Mouse (Mus musculus): ENCODE results near the gene Lamc1. TPM values are rescaled to one million over a fixed set of nuclear protein-coding genes. Genes with fewer than 3 reads are reported as not detected.

Gene Lamc1
- total and polyA plus RNA-seq, 2 experiments from 2014 or later = 9.8 to 42.4 TPM

DNA sequence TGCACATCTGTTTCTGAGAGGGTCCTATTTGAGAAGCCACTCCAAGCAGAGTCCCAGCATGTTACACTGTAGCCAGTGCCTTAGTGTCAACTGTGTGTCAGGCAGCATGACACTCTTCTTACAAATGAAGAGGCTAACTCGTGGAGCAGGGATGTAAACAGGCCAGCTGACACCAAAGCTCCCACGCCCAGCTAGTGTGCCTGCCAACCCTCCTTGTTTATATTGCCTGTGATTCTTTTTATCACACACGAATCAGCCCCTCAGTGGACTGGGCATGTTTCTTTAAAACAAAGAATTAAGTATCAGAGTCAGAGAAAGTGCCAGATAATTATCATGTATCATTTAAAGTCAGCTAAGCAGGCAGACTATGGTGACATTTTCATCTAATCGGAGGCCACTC, 104.7 kb downstream of the Lamc1 start:
- no peaks in the 10 kb centered on the region for H3K4me1 ChIP-seq (ENCODE audit: insufficient read depth)
- DNase-seq = no peak
- no peaks in the 10 kb centered on the region for H3K27me3 ChIP-seq (ENCODE audit: insufficient read depth, low read length)
- no peak overlapping the region for H3K4me3 ChIP-seq (ENCODE audit: low read depth, low read length)
- WGBS = 54% methylated on average over 4 of the region's 4 CpGs
- peaks cover 70% of the 10 kb centered on the region for H3K36me3 ChIP-seq (ENCODE audit: insufficient read depth)
- no peak overlapping the region for H3K4me2 ChIP-seq (ENCODE audit: low read depth)
- H3K9ac ChIP-seq = no peak overlapping the region
- no peak for ATAC-seq
- no peaks in the 10 kb centered on the region for H3K9me3 ChIP-seq (ENCODE audit: low read length)
- H3K27ac ChIP-seq (ENCODE audit: low read depth, low read length) = no peak overlapping the region
- no peak for TF ChIP-seq CTCF (IDR thresholded peaks at IDR 0.05; ENCODE audit: low read depth)

DNA sequence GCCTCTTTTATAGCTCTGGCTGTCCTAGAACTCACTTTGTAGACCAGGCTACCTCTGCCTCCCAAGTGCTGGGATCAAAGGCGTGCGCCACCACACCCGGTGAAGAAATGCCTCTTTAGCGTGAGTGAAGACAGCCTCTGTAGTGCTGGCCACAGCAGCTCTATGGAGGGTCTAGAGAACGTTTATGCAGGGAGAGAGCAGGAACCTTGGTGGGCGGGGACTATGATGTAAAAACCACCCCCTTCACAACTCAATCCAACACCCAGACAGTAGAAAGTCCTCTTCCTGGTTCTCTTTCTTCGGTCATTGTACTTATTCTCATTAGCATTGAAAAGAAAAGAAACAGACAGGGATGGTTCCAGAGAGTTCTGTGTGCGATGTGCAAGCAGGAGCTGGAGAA, 105.5 kb downstream of the Lamc1 start:
- Histone ChIP-seq H3K9me3 (ENCODE audit: low read length) (no peaks in the 10 kb centered on the region), H3K9ac (no peak overlapping the region), H3K4me1 (ENCODE audit: insufficient read depth) (no peaks in the 10 kb centered on the region), H3K27ac (ENCODE audit: low read depth, low read length) (no peak overlapping the region), H3K4me2 (ENCODE audit: low read depth) (no peak overlapping the region), H3K36me3 (ENCODE audit: insufficient read depth) (peaks cover 63% of the 10 kb centered on the region), H3K27me3 (ENCODE audit: insufficient read depth, low read length) (no peaks in the 10 kb centered on the region), H3K4me3 (ENCODE audit: low read depth, low read length) (no peak overlapping the region)
- DNase-seq (no peak), ATAC-seq (no peak)
- 89% methylated on average over 8 of the region's 8 CpGs for WGBS
- TF ChIP-seq CTCF (IDR thresholded peaks at IDR 0.05; ENCODE audit: low read depth) = no peak

DNA sequence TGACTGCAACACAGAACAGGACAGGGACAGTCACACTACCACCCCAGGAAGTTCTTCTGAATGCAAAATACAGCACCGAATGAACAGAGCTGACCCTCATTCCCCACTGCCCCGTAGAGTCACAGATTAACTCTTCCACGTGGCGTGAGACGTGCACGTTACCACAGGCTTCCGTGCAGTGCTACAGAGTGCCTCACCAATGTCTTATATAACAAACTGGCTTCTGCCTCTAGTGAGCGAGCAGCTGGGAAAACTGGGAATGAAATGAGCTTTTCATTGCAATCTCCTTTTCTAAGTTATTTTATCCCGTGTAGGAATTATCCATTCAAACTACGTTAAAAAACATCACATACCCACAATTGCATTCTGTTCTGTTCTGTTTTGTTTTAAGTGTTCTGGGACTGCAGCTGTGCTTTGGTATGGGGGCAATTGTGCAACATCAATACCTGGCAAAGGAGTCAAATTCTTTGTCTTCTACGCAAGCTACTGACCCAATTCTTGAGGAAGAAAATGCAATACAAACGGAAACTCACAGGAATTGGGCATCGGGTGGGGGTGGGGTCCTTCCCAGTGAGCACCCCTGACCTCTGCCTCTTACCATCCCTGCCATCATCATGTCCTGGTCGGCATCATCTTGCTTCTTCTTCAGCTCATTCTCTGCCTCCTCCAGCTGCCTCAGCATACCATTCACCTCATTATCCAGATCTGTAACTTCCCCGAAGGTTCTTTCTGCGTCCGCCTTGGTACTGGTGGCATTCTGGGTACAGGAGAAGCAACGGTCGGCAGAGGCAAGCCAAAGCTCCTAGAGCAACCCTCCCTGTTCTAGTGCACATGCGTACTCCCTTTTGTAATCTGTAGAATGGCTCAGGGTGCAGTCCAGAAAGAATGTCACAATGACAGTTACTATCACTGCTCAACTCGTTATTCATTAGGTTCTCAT, 106.5 kb downstream of the Lamc1 start:
- WGBS = 80% methylated on average over 21 of the region's 21 CpGs
- peaks cover 67% of the 10 kb centered on the region for H3K36me3 ChIP-seq (ENCODE audit: insufficient read depth)

DNA sequence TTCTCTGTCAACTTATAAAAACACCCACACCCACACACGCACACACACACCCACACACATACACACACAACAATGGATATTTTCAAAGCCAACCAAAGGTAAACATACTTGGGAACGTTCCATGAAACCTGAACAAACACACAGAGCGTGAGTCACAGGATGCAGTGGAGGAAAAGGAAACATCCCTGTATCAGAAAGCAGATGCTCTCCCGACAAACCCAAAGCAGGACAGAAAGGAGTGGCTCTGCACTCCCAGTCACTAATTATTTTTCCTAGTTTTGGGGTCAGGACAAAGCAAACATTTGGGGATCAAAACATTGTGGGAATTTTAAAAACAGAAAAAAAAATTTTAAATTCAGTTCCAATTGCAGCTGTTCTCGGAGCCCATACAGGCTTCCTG, 108.3 kb downstream of the Lamc1 start:
- Histone ChIP-seq H3K9me3 (ENCODE audit: low read length) (no peaks in the 10 kb centered on the region), H3K9ac (no peak overlapping the region), H3K4me3 (ENCODE audit: low read depth, low read length) (no peak overlapping the region), H3K4me1 (ENCODE audit: insufficient read depth) (no peaks in the 10 kb centered on the region), H3K36me3 (ENCODE audit: insufficient read depth) (peaks cover 69% of the 10 kb centered on the region), H3K4me2 (ENCODE audit: low read depth) (no peak overlapping the region), H3K27me3 (ENCODE audit: insufficient read depth, low read length) (no peaks in the 10 kb centered on the region), H3K27ac (ENCODE audit: low read depth, low read length) (no peak overlapping the region)
- no peak for DNase-seq
- no peak for TF ChIP-seq CTCF (IDR thresholded peaks at IDR 0.05; ENCODE audit: low read depth)
- no peak for ATAC-seq
- 85% methylated on average over 5 of the region's 5 CpGs for WGBS

More for the DNA sequence above, 106.5 kb downstream of the Lamc1 start:
- no peak for TF ChIP-seq CTCF (IDR thresholded peaks at IDR 0.05; ENCODE audit: low read depth)
- no peak overlapping the region for H3K4me3 ChIP-seq (ENCODE audit: low read depth, low read length)
- no peak overlapping the region for H3K4me2 ChIP-seq (ENCODE audit: low read depth)
- no peak overlapping the region for H3K9ac ChIP-seq
- no peak for ATAC-seq
- H3K4me1 ChIP-seq (ENCODE audit: insufficient read depth) = no peaks in the 10 kb centered on the region
- H3K27me3 ChIP-seq (ENCODE audit: insufficient read depth, low read length) = no peaks in the 10 kb centered on the region
- no peaks in the 10 kb centered on the region for H3K9me3 ChIP-seq (ENCODE audit: low read length)
- DNase-seq = no peak
- H3K27ac ChIP-seq (ENCODE audit: low read depth, low read length) = no peak overlapping the region

DNA sequence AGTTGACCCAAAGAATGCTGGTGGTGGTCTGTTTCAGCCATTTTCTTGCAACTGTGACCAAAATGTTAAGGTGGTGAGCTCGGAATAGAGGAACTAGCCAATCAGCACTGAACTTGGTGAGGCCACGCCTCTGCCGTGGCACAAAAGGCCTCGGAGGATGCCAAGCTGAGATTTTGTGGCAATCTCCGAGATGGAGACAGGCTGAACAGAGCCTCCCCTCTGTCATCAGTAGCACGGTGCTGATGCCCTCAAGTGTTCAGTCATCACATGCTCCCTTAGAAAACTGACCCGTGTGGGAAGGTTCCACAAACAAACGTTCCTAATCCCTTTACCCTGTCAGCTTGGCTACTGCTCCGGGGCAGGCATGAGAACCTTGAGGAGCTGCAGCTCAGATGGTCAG, 113.2 kb downstream of the Lamc1 start:
- peak; percentile 21 for DNase-seq
- H3K9me3 ChIP-seq (ENCODE audit: low read length) = no peaks in the 10 kb centered on the region
- no peaks in the 10 kb centered on the region for H3K27me3 ChIP-seq (ENCODE audit: insufficient read depth, low read length)
- no peak for TF ChIP-seq CTCF (IDR thresholded peaks at IDR 0.05; ENCODE audit: low read depth)
- no peak overlapping the region for H3K9ac ChIP-seq
- no peak overlapping the region for H3K4me3 ChIP-seq (ENCODE audit: low read depth, low read length)
- 42% methylated on average over 9 of the region's 9 CpGs for WGBS
- H3K4me2 ChIP-seq (ENCODE audit: low read depth) = no peak overlapping the region
- ATAC-seq = peak; percentile 79
- H3K4me1 ChIP-seq (ENCODE audit: insufficient read depth) = no peaks in the 10 kb centered on the region
- peaks cover 33% of the 10 kb centered on the region for H3K36me3 ChIP-seq (ENCODE audit: insufficient read depth)
- no peak overlapping the region for H3K27ac ChIP-seq (ENCODE audit: low read depth, low read length)

DNA sequence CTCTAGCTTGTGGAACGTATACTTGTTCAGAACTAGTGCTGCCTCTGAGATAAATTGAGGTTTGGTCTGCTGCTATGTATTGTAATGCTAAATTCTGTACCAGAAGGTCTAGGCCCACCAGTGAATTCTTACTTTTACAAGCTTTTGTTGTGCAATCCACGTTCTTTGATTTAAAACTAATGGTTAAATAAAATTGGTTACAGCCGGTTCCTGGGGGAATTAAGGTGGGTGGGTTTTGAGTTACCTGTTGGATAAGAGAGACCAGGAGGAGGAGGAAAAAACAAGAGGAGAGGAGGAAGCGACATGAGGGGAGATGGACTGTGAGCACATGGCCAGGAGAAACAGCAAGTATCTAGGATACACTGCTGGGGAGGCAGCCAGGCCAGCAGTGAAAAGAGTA, 116.1 kb downstream of the Lamc1 start:
- no peak overlapping the region for H3K27ac ChIP-seq (ENCODE audit: low read depth, low read length)
- H3K36me3 ChIP-seq (ENCODE audit: insufficient read depth) = peaks cover 18% of the 10 kb centered on the region
- ATAC-seq (no peak), DNase-seq (no peak)
- no peak overlapping the region for H3K9ac ChIP-seq
- H3K4me2 ChIP-seq (ENCODE audit: low read depth) = no peak overlapping the region
- no peaks in the 10 kb centered on the region for H3K9me3 ChIP-seq (ENCODE audit: low read length)
- H3K4me3 ChIP-seq (ENCODE audit: low read depth, low read length) = no peak overlapping the region
- H3K27me3 ChIP-seq (ENCODE audit: insufficient read depth, low read length) = no peaks in the 10 kb centered on the region
- no peak for TF ChIP-seq CTCF (IDR thresholded peaks at IDR 0.05; ENCODE audit: low read depth)
- no peaks in the 10 kb centered on the region for H3K4me1 ChIP-seq (ENCODE audit: insufficient read depth)
- 80% methylated on average over 4 of the region's 4 CpGs for WGBS

DNA sequence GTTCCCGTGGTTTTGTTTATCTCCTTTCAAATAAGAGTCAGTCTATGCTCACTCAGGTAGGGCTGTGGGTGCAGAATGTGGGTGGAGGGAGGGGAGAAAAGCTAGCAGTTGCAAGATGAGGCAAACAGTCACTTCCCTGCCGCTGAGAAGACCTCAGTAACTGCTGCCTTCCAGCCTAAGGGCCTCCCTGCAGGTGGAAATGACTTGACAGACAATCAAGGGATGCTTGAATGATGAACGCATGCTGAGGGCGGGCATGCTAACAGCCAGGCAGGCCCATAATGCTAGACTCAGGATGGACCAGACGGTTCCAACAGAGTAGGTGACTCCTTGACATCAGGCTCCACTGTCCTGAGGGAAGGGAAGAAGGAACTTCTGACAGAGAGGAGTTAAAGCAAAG, 116.9 kb downstream of the Lamc1 start:
- Histone ChIP-seq H3K27me3 (ENCODE audit: insufficient read depth, low read length) (no peaks in the 10 kb centered on the region), H3K27ac (ENCODE audit: low read depth, low read length) (no peak overlapping the region), H3K9ac (no peak overlapping the region), H3K9me3 (ENCODE audit: low read length) (no peaks in the 10 kb centered on the region), H3K4me2 (ENCODE audit: low read depth) (no peak overlapping the region), H3K4me1 (ENCODE audit: insufficient read depth) (no peaks in the 10 kb centered on the region), H3K36me3 (ENCODE audit: insufficient read depth) (peaks cover 10% of the 10 kb centered on the region), H3K4me3 (ENCODE audit: low read depth, low read length) (no peak overlapping the region)
- DNase-seq = no peak
- ATAC-seq = no peak
- TF ChIP-seq CTCF (IDR thresholded peaks at IDR 0.05; ENCODE audit: low read depth) = no peak
- 82% methylated on average over 5 of the region's 5 CpGs for WGBS
